Mouse (Mus musculus): ENCODE results near the gene Lum. TPM values are rescaled to one million over a fixed set of nuclear protein-coding genes. Genes with fewer than 3 reads are reported as not detected.

The Lum gene
- total RNA-seq (2021), result 10 to 100 TPM; 18.9 to 21.1 TPM
- long read RNA-seq, experiment 1, transcript Lum-201 (3 exons, 2,448 nt), result major isoform, 34 of 35 reads
- long read RNA-seq, experiment 1, partial matches to known transcripts, result 1 of 35 reads
- long read RNA-seq, experiment 1, other reads (novel, unspliced or antisense), result 0 of 35 reads
- long read RNA-seq, experiment 2, transcript Lum-201 (3 exons, 2,448 nt), result major isoform, 22 of 24 reads
- long read RNA-seq, experiment 2, partial matches to known transcripts, result 1 of 24 reads
- long read RNA-seq, experiment 2, other reads (novel, unspliced or antisense), result 1 of 24 reads

GRCm38 (mm10) chr10:97564957-97565856 is at the start of gene Lum:
Gene Lum (plus strand): TSS chr10:97565128.
- intact Hi-C loops (cut with DNase I), result no loop called here
- DNase-seq, result peak in 1 of 2 experiments; percentile 10

- no peak for DNase-seq
- intact Hi-C loops (cut with DNase I), result no loop called here
Observed at GRCm38 (mm10) chr10:97523366-97523765, 41.6 kb upstream of the Lum start.

DNA sequence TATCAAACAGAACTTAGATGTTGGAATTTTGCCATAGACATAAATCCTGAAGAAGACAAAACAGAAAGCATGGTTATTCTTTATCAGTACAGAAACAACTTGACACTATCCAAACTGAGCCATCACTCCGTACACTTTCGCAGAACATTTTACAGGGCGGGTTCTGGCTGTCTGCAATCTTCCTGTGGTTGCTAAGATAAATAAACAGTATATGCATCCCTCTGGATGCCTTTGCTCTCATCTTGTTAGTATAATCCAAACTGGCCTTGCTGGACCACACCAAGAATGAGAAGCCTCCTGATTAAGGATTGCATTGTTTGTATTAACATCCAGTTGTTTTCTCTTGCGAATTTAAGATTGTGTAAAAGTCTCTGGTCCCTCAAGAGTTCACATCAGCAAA is 29.2 kb upstream of the Lum start:
- intact Hi-C loops (cut with DNase I), result no loop called here
- no peak for DNase-seq

DNA sequence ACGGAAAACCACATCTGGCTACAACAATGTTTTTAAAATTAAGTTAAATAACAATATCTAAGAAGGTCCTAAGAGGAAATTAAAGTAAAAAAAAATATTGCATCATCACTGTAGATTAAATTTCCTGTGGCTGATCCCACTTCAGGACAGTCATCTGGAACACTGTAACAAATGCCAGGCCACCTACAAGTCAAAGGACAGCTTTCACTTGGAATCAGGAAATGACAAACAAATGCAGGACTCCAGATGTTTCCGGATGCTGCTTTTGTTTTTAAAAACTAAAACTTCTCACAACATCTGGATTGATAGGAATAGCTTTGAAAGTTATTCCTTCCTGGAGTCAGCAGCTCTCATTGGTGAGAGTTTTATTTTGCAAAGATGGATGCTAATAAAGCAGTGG is 28.0 kb upstream of the Lum start:
- intact Hi-C loops (cut with DNase I), result no loop called here
- no peak for DNase-seq

DNA sequence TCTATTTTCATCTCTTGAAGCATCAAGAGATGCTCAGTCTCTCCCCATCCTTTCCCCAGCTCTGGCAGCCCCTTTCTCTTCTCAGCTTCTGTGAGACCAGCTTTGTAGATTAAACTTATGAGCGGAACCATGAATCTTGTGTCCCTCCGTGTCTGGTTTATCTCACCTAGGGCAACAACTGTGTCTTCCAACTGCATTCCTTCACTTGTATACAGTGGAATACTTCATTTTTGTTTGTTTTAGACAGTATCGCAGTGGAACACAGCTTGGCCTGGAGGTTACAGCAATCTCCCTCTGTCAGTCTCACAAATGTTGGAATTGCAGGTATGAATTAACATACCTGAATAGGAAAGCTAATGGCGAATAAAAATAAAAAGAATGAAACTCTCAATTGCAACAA is 26.7 kb upstream of the Lum start:
- intact Hi-C loops (cut with DNase I), result no loop called here
- DNase-seq, result no peak

DNA sequence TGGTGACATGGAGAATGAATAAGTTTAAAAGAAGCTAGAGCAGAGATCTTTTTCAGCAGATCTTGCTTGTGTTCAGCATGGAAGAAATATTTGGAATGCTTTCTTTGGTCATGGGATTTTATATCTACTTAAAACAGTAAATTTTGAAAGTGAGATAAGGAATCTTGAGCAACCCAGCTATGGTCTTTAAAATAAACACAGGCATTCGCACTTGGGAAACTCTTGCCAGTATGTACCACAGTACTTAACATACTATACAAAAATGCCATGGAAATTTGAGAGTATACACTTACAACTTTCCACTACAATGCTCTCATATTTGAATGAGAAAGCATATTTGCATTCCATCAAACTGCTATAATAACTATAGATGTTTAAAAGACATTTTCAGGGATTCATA is 17.2 kb upstream of the Lum start:
- no peak for DNase-seq
- intact Hi-C loops (cut with DNase I), result no loop called here

DNA sequence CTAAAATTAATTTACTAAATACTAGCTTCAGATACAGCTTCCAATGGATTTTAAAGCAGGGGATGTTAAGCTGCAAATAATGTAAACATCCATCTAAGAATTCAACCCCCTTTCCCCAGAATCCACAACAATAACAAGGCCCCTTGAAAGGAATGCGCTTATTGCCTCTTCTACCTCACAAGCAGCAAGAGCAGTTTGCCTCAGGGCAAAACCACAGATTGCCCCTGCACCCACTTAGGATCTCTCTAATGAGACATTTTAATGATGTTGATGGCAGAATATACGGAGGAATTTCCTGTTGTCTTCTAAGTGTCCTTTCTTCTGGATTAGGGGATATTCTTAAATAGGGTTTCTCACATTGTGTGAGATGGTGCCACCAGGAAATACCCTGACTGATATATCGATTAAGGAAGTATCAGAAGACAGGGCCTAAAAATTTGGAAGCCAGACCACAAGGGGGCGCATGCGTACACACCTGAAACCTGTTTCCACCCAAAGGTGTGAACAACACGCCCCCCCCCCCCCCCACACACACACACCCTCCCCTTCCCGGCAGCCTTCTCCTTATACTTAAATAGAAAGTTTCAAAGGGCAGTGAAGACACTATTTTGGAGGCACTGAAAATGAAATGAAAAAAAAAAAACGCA is 2.7 kb downstream of the Lum start:
- DNase-seq, result no peak
- intact Hi-C loops (cut with DNase I), result no loop called here

DNA sequence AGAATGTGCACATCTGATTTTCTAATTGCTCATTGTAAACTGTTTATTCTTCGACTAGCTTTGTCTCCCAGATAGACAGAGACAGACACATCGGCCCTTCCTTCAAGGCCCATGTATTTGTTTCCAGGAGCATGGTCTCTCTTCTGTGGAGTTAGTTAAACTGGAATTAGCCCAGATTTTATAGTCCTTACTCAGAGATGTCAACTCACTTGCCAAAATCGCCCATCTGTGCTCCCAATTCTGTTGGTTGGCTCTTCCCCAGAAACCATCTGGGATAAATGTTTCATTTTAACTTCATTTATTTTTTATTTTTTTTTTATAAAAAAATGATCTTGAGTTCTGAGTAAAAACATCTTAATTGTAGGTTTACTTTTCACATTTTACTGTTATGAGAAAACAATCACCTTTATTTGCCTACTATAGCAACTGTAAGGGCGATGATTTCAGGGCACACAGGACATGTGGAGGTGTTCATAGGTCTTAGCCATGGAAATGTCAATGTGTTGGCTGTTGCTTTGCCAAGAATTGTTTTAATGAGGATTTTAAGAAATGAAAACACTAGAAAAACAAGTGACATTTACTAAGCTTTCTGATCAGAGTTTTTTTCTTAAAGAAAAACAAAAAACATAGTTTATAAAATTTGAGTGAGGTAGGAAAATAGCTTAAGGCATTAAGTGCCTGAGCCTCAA is 17.8 kb downstream of the Lum start:
- intact Hi-C loops (cut with DNase I), result no loop called here
- DNase-seq, result no peak

GRCm38 (mm10) chr10:97584176-97584575 is 19.2 kb downstream of the Lum start:
- intact Hi-C loops (cut with DNase I), result no loop called here
- no peak for DNase-seq

DNA sequence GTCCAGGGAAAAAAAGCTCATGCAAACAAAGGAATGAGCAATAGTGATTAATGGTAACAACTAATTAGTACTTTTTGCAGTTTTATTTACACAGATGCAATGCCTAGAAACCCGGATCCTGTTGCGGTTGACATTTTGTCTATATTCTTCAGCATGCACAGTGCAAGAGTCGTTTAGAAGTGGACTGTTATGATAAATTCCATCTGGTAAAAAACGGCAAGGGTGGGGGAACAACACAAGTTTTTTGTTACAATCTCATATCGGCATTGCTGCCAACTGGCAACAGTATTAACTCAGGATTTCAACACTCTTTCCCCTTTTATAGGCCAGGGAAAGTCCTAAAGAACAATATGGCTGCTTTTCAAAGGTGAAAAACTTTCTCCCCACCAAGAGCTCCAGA is 22.2 kb downstream of the Lum start:
- intact Hi-C loops (cut with DNase I), result no loop called here
- no peak for DNase-seq

DNA sequence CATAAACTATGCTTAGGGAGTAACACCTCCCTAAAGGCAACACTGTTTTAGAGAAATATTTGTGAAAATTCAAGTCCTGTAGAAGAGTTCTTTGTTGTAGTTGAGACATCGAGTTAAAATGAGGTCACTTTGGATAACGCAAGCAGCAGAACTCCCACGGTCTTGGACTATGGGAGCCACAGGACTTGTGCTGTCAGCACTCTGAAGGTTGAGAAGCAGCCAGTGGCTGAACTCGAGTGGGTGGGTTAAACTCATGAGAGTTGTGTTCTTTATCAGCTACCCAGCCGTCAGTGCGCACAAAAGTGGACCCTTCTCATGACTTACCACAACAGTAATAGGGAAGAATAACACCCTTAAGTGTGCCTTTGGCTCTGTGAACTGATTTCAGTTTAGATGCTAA is 24.6 kb downstream of the Lum start:
- peak in 1 of 2 experiments; percentile 9 for DNase-seq
- intact Hi-C loops (cut with DNase I), result no loop called here

DNA sequence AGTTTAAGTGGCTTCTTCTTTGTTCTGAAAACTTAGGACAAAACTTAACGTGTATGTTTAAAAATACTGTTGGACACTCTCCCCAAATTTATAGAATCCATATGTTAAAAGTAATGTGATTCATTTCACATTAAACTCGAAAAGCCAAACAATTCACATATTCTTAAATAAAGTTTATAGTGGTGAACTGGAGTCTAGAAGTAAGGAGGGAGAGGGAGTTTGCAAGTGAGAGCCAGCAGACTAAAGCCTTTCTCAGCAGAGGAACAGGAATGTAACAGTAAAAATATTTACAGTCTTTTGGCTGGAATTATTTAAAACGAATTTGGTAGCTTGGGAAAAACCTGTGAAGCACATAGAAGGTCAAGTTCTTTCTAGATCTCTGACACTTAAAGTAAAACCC is 26.1 kb downstream of the Lum start:
- no peak for DNase-seq
- intact Hi-C loops (cut with DNase I), result no loop called here

- DNase-seq, result no peak
- intact Hi-C loops (cut with DNase I), result no loop called here
Observed at GRCm38 (mm10) chr10:97591685-97592084, 26.8 kb downstream of the Lum start.

- DNase-seq, result no peak
- intact Hi-C loops (cut with DNase I), result no loop called here
Observed at GRCm38 (mm10) chr10:97595680-97596079, 30.8 kb downstream of the Lum start.

- no peak for DNase-seq
- intact Hi-C loops (cut with DNase I), result no loop called here
Observed at GRCm38 (mm10) chr10:97601744-97602143, 36.8 kb downstream of the Lum start.

DNA sequence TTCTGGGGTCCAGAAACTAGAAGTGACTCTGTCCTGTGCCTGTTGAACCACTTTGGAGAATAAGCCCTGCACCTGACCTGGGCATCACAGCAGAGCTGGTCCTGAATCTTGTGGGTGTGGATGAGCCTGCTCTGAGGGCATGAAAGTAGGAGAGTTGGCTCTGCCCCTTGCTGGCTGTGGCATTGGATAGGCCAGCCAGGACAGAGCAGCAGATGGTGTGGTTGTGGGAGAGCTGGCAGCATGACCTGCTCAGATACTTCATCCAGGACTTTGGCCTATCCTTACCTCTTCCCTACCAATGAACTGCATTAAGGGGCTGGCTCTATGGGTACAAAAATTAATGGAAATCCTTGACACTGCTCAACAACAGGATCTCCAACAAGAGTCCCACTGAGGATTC is 38.3 kb downstream of the Lum start:
- DNase-seq, result no peak
- intact Hi-C loops (cut with DNase I), result no loop called here

DNA sequence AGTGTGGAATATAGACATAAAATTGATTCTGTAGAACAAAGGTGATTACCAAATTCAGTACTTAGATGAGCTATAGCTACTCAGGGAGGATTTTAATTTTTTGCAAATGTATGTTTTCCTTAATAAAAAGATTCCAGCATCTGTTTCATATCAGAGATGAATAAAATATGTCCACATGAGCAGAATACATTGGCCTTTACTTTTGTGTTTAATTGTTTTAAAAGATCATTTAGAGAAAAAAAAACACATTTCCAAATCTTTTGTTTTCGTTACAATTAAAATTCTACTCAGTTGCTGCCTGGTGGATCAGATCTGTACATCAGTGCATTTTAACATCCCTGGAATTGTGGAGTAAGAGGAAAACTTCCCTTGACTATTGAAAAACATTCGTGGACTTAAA is 41.7 kb downstream of the Lum start, which contains the start of gene Kera:
Kera (plus strand) TSS at position 301 of the 400 bp plus-strand sequence.
- no peak for DNase-seq
- intact Hi-C loops (cut with DNase I), result no loop called here
